Mouse (Mus musculus): ENCODE measurements around the gene Chrna3.

Chrna3 gene

GRCm38 (mm10) chr9:54995645-54996044 lies 30.7 kb downstream of the Chrna3 start:
- DNase-seq: no peak

- no peak for DNase-seq
These were observed 32.0 kb downstream of the Chrna3 start for GRCm38 (mm10) chr9:54994381-54994780.

- DNase-seq: no peak
These were observed 36.0 kb downstream of the Chrna3 start for GRCm38 (mm10) chr9:54990362-54990761.

GRCm38 (mm10) chr9:54982401-54982800 lies 44.0 kb downstream of the Chrna3 start:
- no peak for DNase-seq

- no peak for DNase-seq
These were observed 44.8 kb downstream of the Chrna3 start for GRCm38 (mm10) chr9:54981291-54982191.

GRCm38 (mm10) chr9:54980674-54981073 lies 45.7 kb downstream of the Chrna3 start, which contains the start of gene Chrna5:
Gene Chrna5 (plus strand): TSS chr9:54980880.
- no peak for DNase-seq

GRCm38 (mm10) chr9:54969972-54970637 lies 56.3 kb downstream of the Chrna3 start:
- DNase-seq: no peak

- DNase-seq: no peak
These were observed 62.7 kb downstream of the Chrna3 start for GRCm38 (mm10) chr9:54963669-54964068.

- DNase-seq: no peak
These were observed 65.3 kb downstream of the Chrna3 start for GRCm38 (mm10) chr9:54961059-54961458.

Measured in cerebellum, postnatal 36 days (tissue).